Mouse (Mus musculus): ENCODE results near the gene Cer1.

- TF ChIP-seq POLR2A (IDR thresholded peaks at IDR 0.05; ENCODE audit: control insufficient read depth, low read depth, low read length) (peak; percentile 67; the same call in 1 of the 2 replicates), CTCF (IDR thresholded peaks at IDR 0.05; ENCODE audit: control insufficient read depth, insufficient read depth, insufficient replicate concordance, low read depth, low read length) (no peak)
Observed at GRCm38 (mm10) chr4:82859131-82860125, 25.5 kb downstream of the Cer1 start, which contains the start of gene Zdhhc21.
